Mouse (Mus musculus) MEL (cell line): ENCODE data around the gene Edrf1. TPM values are rescaled to one million over a fixed set of nuclear protein-coding genes. Genes with fewer than 3 reads are reported as not detected.

Source experiments
- DNase-seq: peaks from one replicate; pipeline ENCODE4 v3.0.0; 2011; ENCODE audit warnings: low read depth, low spot score
- H3K27ac ChIP-seq: 2 replicates; pipeline ENCODE4 v1.5.1; 2012; ENCODE audit warnings: low read depth, mild to moderate bottlenecking, control low read depth, low read length, moderate library complexity; ENCODE audit not compliant: control insufficient read depth
- H3K27me3 ChIP-seq, 2 experiments: fragments of 150-350 bp in 1 of 2; sonication (generic) in 1 of 2; 2 replicates each; pipeline ENCODE4 v1.6.1; 2012; ENCODE audit warnings: low read length in 2 of 2, mild to moderate bottlenecking in 2 of 2, improper control_type of control experiment in 1 of 2, moderate library complexity in 1 of 2; ENCODE audit not compliant: insufficient read depth in 2 of 2, control insufficient read depth in 1 of 2
- H3K36me3 ChIP-seq, 2 experiments: 2 replicates each; pipeline ENCODE4 v1.6.1; 2012 to 2014; ENCODE audit warnings: low read length in 2 of 2, improper control_type of control experiment in 1 of 2, inconsistent platforms in 1 of 2, mild to moderate bottlenecking in 1 of 2; ENCODE audit not compliant: insufficient read depth in 2 of 2, control insufficient read depth in 1 of 2
- H3K4me1 ChIP-seq, 2 experiments: fragments of 150-350 bp in 1 of 2; sonication (generic) in 1 of 2; 2 replicates each; pipeline ENCODE4 v1.6.1; 2012; ENCODE audit warnings: low read length in 2 of 2, improper control_type of control experiment in 1 of 2, mild to moderate bottlenecking in 1 of 2; ENCODE audit not compliant: insufficient read depth in 2 of 2, control insufficient read depth in 1 of 2
- H3K4me3 ChIP-seq, 2 experiments: fragments of 150-350 bp in 1 of 2; sonication (generic) in 1 of 2; 2 replicates each; pipeline ENCODE4 v1.5.1; 2012; ENCODE audit warnings: low read depth in 2 of 2, low read length in 2 of 2, mild to moderate bottlenecking in 2 of 2, moderate library complexity in 2 of 2, control low read depth in 1 of 2, improper control_type of control experiment in 1 of 2; ENCODE audit not compliant: control insufficient read depth in 1 of 2, insufficient read depth in 1 of 2
- H3K79me2 ChIP-seq: 2 replicates; pipeline ENCODE4 v1.6.1; 2012; ENCODE audit warnings: mild to moderate bottlenecking, low read length, moderate library complexity; ENCODE audit not compliant: control insufficient read depth, poor library complexity, insufficient read depth
- H3K9ac ChIP-seq: 2 replicates; pipeline ENCODE4 v1.6.1; 2012; ENCODE audit warnings: low read depth, mild to moderate bottlenecking, control low read depth, low read length, moderate library complexity; ENCODE audit not compliant: control insufficient read depth, poor library complexity, severe bottlenecking
- H3K9me3 ChIP-seq: fragments of 150-350 bp; sonication (generic); replicated peaks from 2 replicates; pipeline ENCODE4 v1.6.1; 2012; ENCODE audit warnings: mild to moderate bottlenecking, low read length, improper control_type of control experiment, moderate library complexity; ENCODE audit not compliant: insufficient read depth
- BHLHE40 ChIP-seq: IDR thresholded peaks from 2 replicates; pipeline ENCODE4 v1.6.1; 2012; ENCODE audit warnings: low read depth, mild to moderate bottlenecking, inconsistent platforms, low read length, improper control_type of control experiment, borderline replicate concordance
- CTCF ChIP-seq, 3 experiments: IDR thresholded peaks in 2 of 3; conservative IDR thresholded peaks in 1 of 3; 2 replicates each; pipeline ENCODE4 v1.5.1; 2011 to 2012; ENCODE audit warnings: low read length in 3 of 3, low read depth in 2 of 3, mild to moderate bottlenecking in 2 of 3, improper control_type of control experiment in 1 of 3, inconsistent platforms in 1 of 3, mixed read lengths in 1 of 3, moderate library complexity in 1 of 3; ENCODE audit not compliant: control insufficient read depth in 1 of 3, insufficient read depth in 1 of 3, poor library complexity in 1 of 3, severe bottlenecking in 1 of 3
- GATA1 ChIP-seq: IDR thresholded peaks from 2 replicates; pipeline ENCODE4 v1.6.1; 2011; ENCODE audit warnings: low read depth, low read length, improper control_type of control experiment
- HCFC1 ChIP-seq: IDR thresholded peaks from 2 replicates; pipeline ENCODE4 v1.6.1; 2012; ENCODE audit warnings: low read depth, mild to moderate bottlenecking, inconsistent platforms, low read length, improper control_type of control experiment, moderate library complexity
- MAFK ChIP-seq: IDR thresholded peaks from 2 replicates; pipeline ENCODE4 v1.6.1; 2011; ENCODE audit warnings: low read depth, mild to moderate bottlenecking, low read length, improper control_type of control experiment, borderline replicate concordance
- MAX ChIP-seq: IDR thresholded peaks from 2 replicates; pipeline ENCODE4 v1.6.1; 2011; ENCODE audit warnings: low read length, improper control_type of control experiment
- MXI1 ChIP-seq: IDR thresholded peaks from 2 replicates; pipeline ENCODE4 v1.6.1; 2011; ENCODE audit warnings: mild to moderate bottlenecking, low read depth, low read length, improper control_type of control experiment
- RAD21 ChIP-seq: IDR thresholded peaks from 2 replicates; pipeline ENCODE4 v1.6.1; 2011; ENCODE audit warnings: mild to moderate bottlenecking, low read depth, low read length, improper control_type of control experiment
- RCOR1 ChIP-seq: IDR thresholded peaks from 2 replicates; pipeline ENCODE4 v1.6.1; 2012; ENCODE audit warnings: low read depth, mild to moderate bottlenecking, inconsistent platforms, low read length, improper control_type of control experiment
- SMC3 ChIP-seq: IDR thresholded peaks from 2 replicates; pipeline ENCODE4 v1.6.1; 2011; ENCODE audit warnings: low read depth, low read length, improper control_type of control experiment
- TAL1 ChIP-seq: IDR thresholded peaks from 2 replicates; pipeline ENCODE4 v1.6.1; 2012; ENCODE audit warnings: mild to moderate bottlenecking, inconsistent platforms, low read length, moderate library complexity, mixed read lengths
- TBP ChIP-seq: IDR thresholded peaks from 2 replicates; pipeline ENCODE4 v1.8.0; 2011; ENCODE audit warnings: low read depth, low read length, improper control_type of control experiment
- UBTF ChIP-seq: IDR thresholded peaks from 2 replicates; pipeline ENCODE4 v1.6.1; 2012; ENCODE audit warnings: low read depth, mild to moderate bottlenecking, inconsistent platforms, low read length, improper control_type of control experiment, moderate library complexity, borderline replicate concordance; ENCODE audit not compliant: insufficient read depth
- polyA plus RNA-seq, 2 experiments: library from polyadenylated mRNA; stranded (reverse) in 1 of 2; unstranded in 1 of 2; fragments of >175 nt in 1 of 2; fragments of >200 nt in 1 of 2; gene quantifications; 2 replicates each; pipeline versions ENCODE4 v1.2.1 to v1.2.4; 2012; ENCODE audit warnings: low replicate concordance in 2 of 2, low read depth in 1 of 2; ENCODE audit not compliant: insufficient read length in 2 of 2, insufficient read depth in 1 of 2, missing spikeins in 1 of 2
- total RNA-seq: library from RNA; depleted of rRNA; stranded (reverse); fragments of 300-350 nt; gene quantifications from 2 replicates; pipeline ENCODE4 v1.2.3, GENCODE M21; 2012

The Edrf1 gene
- total and polyA plus RNA-seq, 3 experiments: 17.8 to 104 (median 28.1) TPM

DNA sequence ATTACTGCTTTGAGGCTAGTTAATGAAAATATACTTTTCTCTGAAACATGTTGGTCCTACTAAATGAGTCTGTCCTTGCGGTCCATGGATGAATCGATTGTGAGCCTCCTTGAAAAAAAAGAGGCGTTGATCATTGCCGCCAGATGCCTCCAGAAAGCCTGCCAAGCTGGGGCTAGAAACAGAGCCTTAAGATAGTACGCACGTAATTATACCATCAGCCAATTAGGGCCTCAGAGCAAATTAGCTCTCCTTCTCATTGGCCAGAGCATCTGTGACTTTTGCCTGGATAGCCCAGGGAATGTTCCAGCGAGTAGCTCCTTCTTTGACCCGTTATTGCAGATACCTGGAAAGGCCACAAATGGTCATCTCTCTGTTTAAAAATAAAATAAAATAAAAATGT is 27.8 kb upstream of the Edrf1 start:
- no peak overlapping the region for H3K27ac ChIP-seq
- no peaks in the 10 kb centered on the region for H3K79me2 ChIP-seq
- no peak for DNase-seq
- H3K4me1 ChIP-seq: no peaks in the 10 kb centered on the region
- no peak overlapping the region for H3K9ac ChIP-seq
- H3K36me3 ChIP-seq: no peaks in the 10 kb centered on the region
- no peak overlapping the region for H3K4me3 ChIP-seq
- H3K9me3 ChIP-seq: no peaks in the 10 kb centered on the region
- no peaks in the 10 kb centered on the region for H3K27me3 ChIP-seq
- no peak for TF ChIP-seq MAX

DNA sequence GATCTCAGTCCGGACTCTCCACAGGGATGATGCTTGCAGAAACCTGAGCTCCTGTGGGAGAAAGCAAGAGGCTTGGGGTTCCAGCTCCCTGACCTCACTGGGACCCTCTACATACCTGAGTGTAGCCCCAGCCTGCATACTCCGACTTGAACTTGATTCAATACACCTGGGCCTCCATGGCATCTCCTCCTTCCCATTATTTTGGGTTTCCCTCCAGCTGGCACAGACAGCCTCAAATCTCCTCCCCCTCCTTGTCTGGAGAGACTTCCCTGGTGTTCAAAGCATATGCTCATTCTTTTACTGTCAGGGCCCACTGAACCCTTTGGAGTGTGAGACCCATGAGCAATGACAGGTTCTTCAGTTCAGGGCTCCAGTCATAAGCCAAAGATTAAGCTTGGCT is 24.4 kb upstream of the Edrf1 start:
- H3K36me3 ChIP-seq: no peaks in the 10 kb centered on the region
- DNase-seq: no peak
- no peaks in the 10 kb centered on the region; a peak in 2 of 4 replicates for H3K27me3 ChIP-seq

DNA sequence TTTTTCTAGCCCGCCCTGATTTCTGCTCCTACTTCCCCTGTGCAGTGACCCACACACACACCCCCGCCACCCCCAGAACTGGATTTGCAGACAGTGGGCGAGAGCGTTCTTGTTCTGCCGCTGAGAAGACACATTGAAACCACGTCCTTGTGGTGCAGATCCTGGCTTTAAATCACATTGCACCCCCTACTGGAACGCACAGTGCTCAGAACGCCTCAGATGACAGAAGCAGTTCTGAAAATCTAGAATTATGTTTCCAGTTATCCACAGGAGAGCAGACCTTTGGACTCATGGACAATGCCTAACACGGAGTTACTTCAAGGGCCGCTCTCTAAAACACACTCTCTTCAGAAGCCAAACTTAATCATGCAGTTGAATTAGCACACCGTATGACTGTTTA is 16.6 kb upstream of the Edrf1 start:
- peak; percentile 9 for DNase-seq
- H3K9ac ChIP-seq: no peak overlapping the region
- no peak overlapping the region for H3K27ac ChIP-seq
- H3K4me1 ChIP-seq: no peaks in the 10 kb centered on the region
- H3K27me3 ChIP-seq: peaks cover 29 to 30% of the 10 kb centered on the region in 2 experiments
- no peaks in the 10 kb centered on the region for H3K9me3 ChIP-seq
- H3K79me2 ChIP-seq: no peaks in the 10 kb centered on the region
- no peak for TF ChIP-seq TAL1
- TF ChIP-seq MXI1: no peak
- TF ChIP-seq RAD21: peak; percentile 29
- no peak for TF ChIP-seq TBP
- TF ChIP-seq SMC3: peak; percentile 20; the same call in 1 of the 2 replicates
- peak in 1 of 3 experiments; percentile 27; a peak in 2 of 6 replicates for TF ChIP-seq CTCF (IDR thresholded peaks at IDR 0.05 in 2 of 3, conservative IDR thresholded peaks at IDR 0.05 in 1 of 3; ENCODE audit: control insufficient read depth in 1 of 3, insufficient read depth in 1 of 3, low read depth in 2 of 3, low read length in 3 of 3, poor library complexity in 1 of 3, severe bottlenecking in 1 of 3)
- no peak for TF ChIP-seq HCFC1
- no peak overlapping the region for H3K4me3 ChIP-seq
- H3K36me3 ChIP-seq: no peaks in the 10 kb centered on the region

More for the DNA sequence above, 24.4 kb upstream of the Edrf1 start:
- no peak overlapping the region for H3K27ac ChIP-seq
- no peaks in the 10 kb centered on the region for H3K9me3 ChIP-seq
- TF ChIP-seq GATA1: no peak
- TF ChIP-seq HCFC1: no peak
- TF ChIP-seq MAFK: no peak
- no peak for TF ChIP-seq MAX
- no peak for TF ChIP-seq UBTF
- TF ChIP-seq BHLHE40: no peak
- TF ChIP-seq RCOR1: no peak
- H3K79me2 ChIP-seq: no peaks in the 10 kb centered on the region
- no peak overlapping the region for H3K9ac ChIP-seq
- H3K4me3 ChIP-seq: no peak overlapping the region
- no peaks in the 10 kb centered on the region for H3K4me1 ChIP-seq
